Mouse (Mus musculus): ENCODE measurements around the gene Dcbld1. TPM values are rescaled to one million over a fixed set of nuclear protein-coding genes. Genes with fewer than 3 reads are reported as not detected.

Dcbld1 gene
- polyA plus RNA-seq, 1 experiment = 1.2 TPM

DNA sequence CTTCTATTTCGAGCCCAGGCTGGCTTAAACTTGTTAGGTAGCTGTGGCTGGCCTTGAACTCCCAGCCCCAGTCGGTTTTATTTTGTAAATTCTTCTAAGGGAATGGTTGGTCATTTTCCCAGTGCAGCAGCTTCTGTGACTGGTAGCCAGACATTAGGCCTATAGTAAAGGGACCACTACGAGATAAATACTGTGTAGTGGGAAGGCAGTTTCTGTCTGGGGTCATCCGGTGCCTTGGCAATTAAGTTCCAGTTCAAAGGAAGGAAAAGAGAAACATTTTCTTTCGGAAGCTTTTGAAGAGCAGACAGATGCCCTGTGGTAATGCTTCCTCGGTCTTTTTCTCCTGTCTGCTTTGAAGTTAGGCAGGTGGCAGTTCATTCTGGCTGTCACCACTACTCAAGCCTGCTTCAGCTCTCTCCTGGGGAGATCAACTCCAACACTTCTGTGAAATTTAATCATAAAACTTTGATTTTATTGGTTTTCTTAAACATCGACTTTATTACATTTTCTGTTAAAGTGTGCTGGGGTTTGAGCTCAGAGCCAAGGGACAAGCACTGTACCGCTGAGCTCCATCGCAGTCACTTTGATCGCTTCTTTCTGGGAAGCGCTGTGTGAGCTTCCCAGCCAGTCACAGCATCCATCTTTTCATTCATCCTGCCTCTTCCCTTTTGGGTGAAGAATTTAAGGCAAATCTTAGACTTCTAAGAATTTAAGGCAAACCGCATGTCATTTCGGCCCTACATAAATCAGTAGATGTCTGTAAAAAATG, 24.9 kb downstream of the Dcbld1 start:
- Histone ChIP-seq H3K4me1 (replicated peaks; ENCODE audit: control insufficient read depth, insufficient read depth, low read length) (no peaks in the 10 kb centered on the region), H3K27me3 (ENCODE audit: control insufficient read depth, insufficient read depth, low read length) (no peaks in the 10 kb centered on the region), H3K27ac (ENCODE audit: control insufficient read depth, insufficient read depth, low read length) (no peak overlapping the region), H3K4me3 (ENCODE audit: control insufficient read depth, insufficient read depth, low read length) (no peak overlapping the region), H3K36me3 (ENCODE audit: control insufficient read depth, insufficient read depth, low read length) (no peaks in the 10 kb centered on the region)
- TF ChIP-seq CTCF (IDR thresholded peaks at IDR 0.05; ENCODE audit: borderline replicate concordance, control insufficient read depth, extremely low read depth, insufficient read depth, low read length, poor library complexity) (no peak), POLR2A (IDR thresholded peaks at IDR 0.05; ENCODE audit: control insufficient read depth, extremely low read depth, insufficient read depth, low read length, poor library complexity) (no peak)
- WGBS = 84% methylated on average over 13 of the region's 13 CpGs
- no peak for DNase-seq

DNA sequence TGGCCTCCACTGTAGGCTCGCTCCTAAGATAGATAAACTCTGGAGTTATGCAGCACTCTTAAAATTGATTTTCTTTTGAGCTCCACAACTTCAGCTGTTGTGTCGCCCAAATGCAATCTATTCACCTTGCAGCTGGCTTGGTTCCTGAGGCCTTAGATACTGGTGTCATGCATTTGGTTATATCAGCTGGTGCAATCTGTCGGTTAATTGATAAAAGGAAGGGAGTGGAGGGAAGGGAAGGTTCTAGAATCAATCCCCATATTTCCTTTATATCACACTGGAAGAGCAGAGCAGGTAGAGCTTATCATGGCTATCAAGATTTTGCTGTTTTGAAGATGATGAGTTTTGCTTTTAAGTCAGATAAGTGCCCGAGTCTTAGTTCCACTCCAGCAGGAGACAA, 26.8 kb downstream of the Dcbld1 start:
- Histone ChIP-seq H3K27ac (ENCODE audit: control insufficient read depth, insufficient read depth, low read length) (no peak overlapping the region), H3K4me3 (ENCODE audit: control insufficient read depth, insufficient read depth, low read length) (no peak overlapping the region), H3K36me3 (ENCODE audit: control insufficient read depth, insufficient read depth, low read length) (no peaks in the 10 kb centered on the region), H3K4me1 (replicated peaks; ENCODE audit: control insufficient read depth, insufficient read depth, low read length) (no peaks in the 10 kb centered on the region), H3K27me3 (ENCODE audit: control insufficient read depth, insufficient read depth, low read length) (no peaks in the 10 kb centered on the region)
- 93% methylated on average over 4 of the region's 4 CpGs for WGBS
- no peak for TF ChIP-seq CTCF (IDR thresholded peaks at IDR 0.05; ENCODE audit: borderline replicate concordance, control insufficient read depth, extremely low read depth, insufficient read depth, low read length, poor library complexity)
- TF ChIP-seq POLR2A (IDR thresholded peaks at IDR 0.05; ENCODE audit: control insufficient read depth, extremely low read depth, insufficient read depth, low read length, poor library complexity) = no peak
- DNase-seq = no peak

DNA sequence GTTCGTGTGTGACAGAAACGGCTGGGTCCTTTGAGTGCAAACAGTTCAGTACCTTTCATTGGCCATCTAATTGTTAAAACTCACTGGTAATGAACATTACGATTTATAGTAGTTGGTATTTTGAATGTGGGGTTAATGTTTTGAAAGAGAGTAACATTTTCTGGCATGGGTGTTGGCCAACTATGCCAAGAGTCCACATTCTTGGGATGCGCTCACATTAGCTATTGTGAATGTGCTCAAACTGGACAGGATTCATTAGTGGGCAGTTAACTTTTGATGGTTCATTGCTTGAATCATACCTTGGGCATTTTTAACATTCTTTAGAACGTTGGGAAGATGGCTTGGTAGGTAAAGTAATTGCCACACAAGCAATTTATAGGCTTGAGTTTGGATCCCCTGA, 30.7 kb downstream of the Dcbld1 start:
- H3K4me3 ChIP-seq (ENCODE audit: control insufficient read depth, insufficient read depth, low read length) = no peak overlapping the region
- TF ChIP-seq CTCF (IDR thresholded peaks at IDR 0.05; ENCODE audit: borderline replicate concordance, control insufficient read depth, extremely low read depth, insufficient read depth, low read length, poor library complexity) (no peak), POLR2A (IDR thresholded peaks at IDR 0.05; ENCODE audit: control insufficient read depth, extremely low read depth, insufficient read depth, low read length, poor library complexity) (no peak)
- no peaks in the 10 kb centered on the region for H3K4me1 ChIP-seq (replicated peaks; ENCODE audit: control insufficient read depth, insufficient read depth, low read length)
- no peak overlapping the region for H3K27ac ChIP-seq (ENCODE audit: control insufficient read depth, insufficient read depth, low read length)
- no peaks in the 10 kb centered on the region for H3K27me3 ChIP-seq (ENCODE audit: control insufficient read depth, insufficient read depth, low read length)
- WGBS = 93% methylated on average over 5 of the region's 5 CpGs
- no peak for DNase-seq
- H3K36me3 ChIP-seq (ENCODE audit: control insufficient read depth, insufficient read depth, low read length) = no peaks in the 10 kb centered on the region

DNA sequence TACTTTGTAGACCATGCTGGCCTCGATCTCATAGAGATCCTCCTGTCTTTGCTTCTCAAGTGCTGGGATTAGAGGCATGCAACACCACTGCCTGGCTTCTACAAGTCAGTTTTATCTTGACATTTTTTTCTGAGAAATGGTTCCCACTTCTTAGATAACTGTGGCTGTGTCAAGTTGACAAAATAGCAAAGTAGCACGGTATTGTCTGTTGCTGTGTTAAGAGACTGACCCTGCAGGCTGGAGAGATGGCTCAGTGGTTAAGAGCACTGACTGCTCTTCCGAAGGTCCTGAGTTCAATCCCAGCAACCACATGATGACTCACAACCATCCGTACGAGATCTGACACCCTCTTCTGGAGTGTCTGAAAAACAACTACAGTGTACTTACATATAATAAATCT, 35.5 kb downstream of the Dcbld1 start:
- Histone ChIP-seq H3K4me3 (ENCODE audit: control insufficient read depth, insufficient read depth, low read length) (no peak overlapping the region), H3K27ac (ENCODE audit: control insufficient read depth, insufficient read depth, low read length) (no peak overlapping the region), H3K27me3 (ENCODE audit: control insufficient read depth, insufficient read depth, low read length) (no peaks in the 10 kb centered on the region), H3K36me3 (ENCODE audit: control insufficient read depth, insufficient read depth, low read length) (no peaks in the 10 kb centered on the region), H3K4me1 (replicated peaks; ENCODE audit: control insufficient read depth, insufficient read depth, low read length) (no peaks in the 10 kb centered on the region)
- no peak for DNase-seq
- WGBS = 92% methylated on average over 5 of the region's 5 CpGs
- no peak for TF ChIP-seq POLR2A (IDR thresholded peaks at IDR 0.05; ENCODE audit: control insufficient read depth, extremely low read depth, insufficient read depth, low read length, poor library complexity)
- TF ChIP-seq CTCF (IDR thresholded peaks at IDR 0.05; ENCODE audit: borderline replicate concordance, control insufficient read depth, extremely low read depth, insufficient read depth, low read length, poor library complexity) = no peak

DNA sequence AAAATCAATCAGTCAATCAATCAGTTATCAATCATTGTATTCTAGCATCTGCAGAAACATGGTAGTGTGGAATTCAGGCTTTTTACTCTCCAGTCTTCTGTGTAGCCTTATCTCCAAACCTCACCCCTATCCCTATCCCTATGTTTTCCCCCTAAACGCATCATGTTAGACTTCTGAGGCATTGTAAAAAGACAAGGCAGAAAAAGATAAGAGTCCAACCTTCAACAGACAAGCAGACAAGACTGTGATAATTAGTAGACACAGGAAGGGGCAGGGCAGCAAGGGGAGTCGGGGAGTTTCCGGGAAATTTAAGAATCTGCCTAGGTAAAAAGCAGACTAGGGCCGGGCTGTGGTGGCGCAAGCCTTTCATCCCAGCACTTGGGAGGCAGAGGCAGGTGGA, 38.0 kb downstream of the Dcbld1 start:
- Histone ChIP-seq H3K4me1 (replicated peaks; ENCODE audit: control insufficient read depth, insufficient read depth, low read length) (no peaks in the 10 kb centered on the region), H3K27ac (ENCODE audit: control insufficient read depth, insufficient read depth, low read length) (no peak overlapping the region), H3K27me3 (ENCODE audit: control insufficient read depth, insufficient read depth, low read length) (no peaks in the 10 kb centered on the region), H3K4me3 (ENCODE audit: control insufficient read depth, insufficient read depth, low read length) (no peak overlapping the region), H3K36me3 (ENCODE audit: control insufficient read depth, insufficient read depth, low read length) (no peaks in the 10 kb centered on the region)
- no peak for TF ChIP-seq CTCF (IDR thresholded peaks at IDR 0.05; ENCODE audit: borderline replicate concordance, control insufficient read depth, extremely low read depth, insufficient read depth, low read length, poor library complexity)
- DNase-seq = no peak
- 96% methylated on average over 5 of the region's 5 CpGs for WGBS

DNA sequence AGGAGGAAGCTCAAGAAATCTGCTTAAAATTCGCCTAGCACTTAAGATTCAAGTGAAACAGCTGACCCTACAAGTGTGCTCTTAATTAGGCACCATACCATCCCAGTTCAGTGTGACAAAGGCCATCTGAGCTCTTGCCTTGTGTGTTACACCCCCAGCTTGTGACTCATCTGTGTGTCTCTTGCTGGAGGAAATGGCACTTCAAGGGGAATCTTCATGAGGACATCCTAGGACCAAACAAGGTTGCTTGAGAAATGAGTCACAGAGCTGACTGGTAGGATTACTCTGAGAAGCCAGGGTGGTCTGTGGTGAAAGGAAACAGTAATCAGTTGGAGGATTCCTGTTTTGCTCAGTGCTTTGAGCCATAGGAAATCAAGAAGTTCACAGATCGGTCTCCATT, 39.6 kb downstream of the Dcbld1 start:
- Histone ChIP-seq H3K4me3 (ENCODE audit: control insufficient read depth, insufficient read depth, low read length) (no peak overlapping the region), H3K27ac (ENCODE audit: control insufficient read depth, insufficient read depth, low read length) (no peak overlapping the region), H3K27me3 (ENCODE audit: control insufficient read depth, insufficient read depth, low read length) (no peaks in the 10 kb centered on the region), H3K36me3 (ENCODE audit: control insufficient read depth, insufficient read depth, low read length) (no peaks in the 10 kb centered on the region), H3K4me1 (replicated peaks; ENCODE audit: control insufficient read depth, insufficient read depth, low read length) (no peaks in the 10 kb centered on the region)
- WGBS = 49% methylated on average over 2 of the region's 2 CpGs
- TF ChIP-seq POLR2A (IDR thresholded peaks at IDR 0.05; ENCODE audit: control insufficient read depth, extremely low read depth, insufficient read depth, low read length, poor library complexity) (no peak), CTCF (IDR thresholded peaks at IDR 0.05; ENCODE audit: borderline replicate concordance, control insufficient read depth, extremely low read depth, insufficient read depth, low read length, poor library complexity) (no peak)
- no peak for DNase-seq
